Mouse (Mus musculus) small intestine, adult 2 months (tissue): ENCODE results near the gene Naa50. TPM values are rescaled to one million over a fixed set of nuclear protein-coding genes. Genes with fewer than 3 reads are reported as not detected.
A peak's percentile ranks its signal among the peaks of the same experiment; 100 is the strongest.

ENCODE experiments used
- H3K27ac ChIP-seq: fragments of 200-500 bp; 2 replicates; pipeline ENCODE4 v1.5.1; 2012; ENCODE audit warnings: low read depth, low read length, control low read depth, inconsistent platforms; ENCODE audit not compliant: insufficient read depth
- H3K27me3 ChIP-seq: fragments of 200-500 bp; 2 replicates; pipeline ENCODE4 v1.6.1; 2012; ENCODE audit warnings: mild to moderate bottlenecking, moderate library complexity, low read length, inconsistent platforms; ENCODE audit not compliant: control insufficient read depth, insufficient read depth
- H3K36me3 ChIP-seq: fragments of 200-500 bp; 2 replicates; pipeline ENCODE4 v1.6.1; 2012; ENCODE audit warnings: mild to moderate bottlenecking, low read length, control low read depth, inconsistent platforms; ENCODE audit not compliant: control insufficient read depth, insufficient read depth
- H3K4me1 ChIP-seq: fragments of 200-500 bp; 2 replicates; pipeline ENCODE4 v1.6.1; 2012; ENCODE audit warnings: low read length, inconsistent platforms, mixed read lengths; ENCODE audit not compliant: control insufficient read depth, insufficient read depth, insufficient read length
- H3K4me3 ChIP-seq: fragments of 200-500 bp; 2 replicates; pipeline ENCODE4 v1.5.1; 2012; ENCODE audit warnings: low read depth, mild to moderate bottlenecking, control low read depth, inconsistent platforms, low read length, moderate library complexity
- CTCF ChIP-seq: fragments of 200-500 bp; IDR thresholded peaks from 2 replicates; pipeline ENCODE4 v1.5.1; 2012; ENCODE audit warnings: low read depth, mild to moderate bottlenecking, control low read depth, inconsistent platforms, low read length, moderate library complexity, mixed read lengths; ENCODE audit not compliant: insufficient replicate concordance, insufficient read length; ENCODE audit errors: extremely low read depth
- POLR2A ChIP-seq: fragments of 200-500 bp; IDR thresholded peaks from 2 replicates; pipeline ENCODE4 v1.6.1; 2012; ENCODE audit warnings: low read depth, mild to moderate bottlenecking, control low read depth, inconsistent platforms, low read length, moderate library complexity
- WGBS: fragments of 180-500 bp; shearing (Covaris S2); methylation state at CpG from one replicate; pipeline ENCODE4 v1.1.7; 2018; 5-methylcytosine and 5-hydroxymethylcytosine counted together
- polyA plus RNA-seq: library from polyadenylated mRNA; depleted of rRNA; stranded (reverse); fragments of >200 nt; gene quantifications from 2 replicates; pipeline ENCODE4 v1.2.3, GENCODE M21; 2012

Naa50 gene
- polyA plus RNA-seq, 1 experiment: 7.7 TPM

DNA sequence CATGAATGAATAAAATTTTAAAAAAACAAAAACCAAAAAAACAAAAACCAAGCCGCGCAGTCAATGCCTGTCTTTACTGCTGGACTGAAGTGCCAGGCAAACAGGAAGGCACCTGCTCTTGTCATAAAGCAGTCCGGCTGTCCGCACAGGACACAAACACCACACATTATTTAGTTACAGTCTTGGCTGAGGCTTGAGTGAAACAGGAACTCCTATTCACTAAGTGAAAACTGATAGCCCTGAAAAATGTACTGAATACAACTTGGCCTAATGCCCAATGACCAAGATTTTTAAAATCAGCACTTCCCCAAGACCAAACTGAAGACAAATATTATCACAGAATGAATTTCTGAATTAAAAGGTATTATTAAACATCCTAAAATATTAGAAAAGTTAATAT lies 13.2 kb upstream of the Naa50 start:
- H3K4me3 ChIP-seq: no peak overlapping the region
- no peaks in the 10 kb centered on the region for H3K36me3 ChIP-seq
- TF ChIP-seq CTCF (no peak), POLR2A (no peak)
- WGBS: 64% methylated on average over 4 of the region's 4 CpGs
- H3K27me3 ChIP-seq: no peaks in the 10 kb centered on the region
- no peaks in the 10 kb centered on the region for H3K4me1 ChIP-seq
- no peak overlapping the region for H3K27ac ChIP-seq

GRCm38 (mm10) chr16:44132300-44132699 lies 7.3 kb upstream of the Naa50 start:
- Histone ChIP-seq H3K4me1 (no peaks in the 10 kb centered on the region), H3K27me3 (no peaks in the 10 kb centered on the region), H3K27ac (no peak overlapping the region), H3K36me3 (no peaks in the 10 kb centered on the region), H3K4me3 (no peak overlapping the region)
- WGBS: 57% methylated on average over 4 of the region's 4 CpGs
- TF ChIP-seq CTCF (no peak), POLR2A (no peak)

DNA sequence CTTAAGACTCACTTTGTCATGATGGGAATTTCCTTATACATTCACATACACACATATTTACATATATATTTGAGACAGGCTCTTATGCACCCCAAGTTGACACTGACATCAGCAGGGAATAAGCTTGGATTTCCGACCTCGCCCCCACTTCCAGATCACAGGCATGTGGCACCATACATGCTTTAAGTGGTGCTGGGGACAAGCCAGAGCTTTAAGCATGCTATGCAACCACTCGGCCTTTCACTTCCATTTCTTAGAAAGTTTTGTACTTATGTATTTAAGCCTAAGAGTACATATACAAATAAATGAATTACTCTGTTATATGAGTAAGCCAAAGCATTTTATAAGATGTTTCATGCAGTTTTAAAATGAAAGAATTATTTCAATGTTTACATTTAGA lies 6.4 kb upstream of the Naa50 start:
- no peak overlapping the region for H3K4me3 ChIP-seq

GRCm38 (mm10) chr16:44136511-44137021 lies 3.1 kb upstream of the Naa50 start:
- 69% methylated on average over 6 of the region's 6 CpGs for WGBS
- Histone ChIP-seq H3K27me3 (no peaks in the 10 kb centered on the region), H3K27ac (no peak overlapping the region), H3K36me3 (no peaks in the 10 kb centered on the region), H3K4me1 (no peaks in the 10 kb centered on the region), H3K4me3 (no peak overlapping the region)
- TF ChIP-seq CTCF (no peak), POLR2A (no peak)

More for the DNA sequence above, 6.4 kb upstream of the Naa50 start:
- WGBS: 62% methylated on average over 3 of the region's 3 CpGs
- Histone ChIP-seq H3K4me1 (no peaks in the 10 kb centered on the region), H3K27me3 (no peaks in the 10 kb centered on the region), H3K36me3 (no peaks in the 10 kb centered on the region), H3K27ac (no peak overlapping the region)
- no peak for TF ChIP-seq CTCF
- TF ChIP-seq POLR2A: no peak

DNA sequence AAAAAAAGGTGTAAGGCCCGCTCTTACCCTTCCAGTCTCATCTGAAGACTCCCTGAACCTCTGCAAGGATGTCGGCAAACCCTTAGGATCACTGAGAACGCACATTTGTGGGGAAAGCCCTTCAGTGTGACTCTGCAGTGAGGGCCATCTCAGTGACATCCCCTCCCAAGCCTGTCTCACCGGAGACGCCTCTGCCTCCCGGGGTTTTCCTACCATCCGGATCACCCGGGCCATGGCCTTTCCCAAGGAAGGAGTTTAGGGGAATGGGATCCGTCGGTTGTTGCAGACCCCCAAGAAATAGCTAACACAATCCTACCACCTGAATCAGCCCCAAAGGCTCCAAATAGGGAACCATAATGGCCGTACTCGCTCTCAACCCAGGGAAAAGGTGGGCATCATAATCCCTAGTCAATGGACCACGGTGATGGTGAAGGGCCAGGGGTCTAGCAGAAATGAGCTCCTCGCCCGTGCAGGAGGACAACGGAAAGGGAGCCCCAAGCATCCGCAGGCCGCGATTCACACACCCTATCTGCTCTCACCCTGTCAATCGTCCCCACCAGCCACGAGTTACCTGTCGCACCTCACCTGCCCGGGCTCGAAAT lies 1.2 kb upstream of the Naa50 start:
- Histone ChIP-seq H3K4me3 (peak overlapping the region; percentile 65), H3K36me3 (no peaks in the 10 kb centered on the region), H3K27ac (peak overlapping the region; percentile 56), H3K4me1 (no peaks in the 10 kb centered on the region), H3K27me3 (no peaks in the 10 kb centered on the region)
- 0% methylated on average over 24 of the region's 24 CpGs for WGBS
- no peak for TF ChIP-seq CTCF
- TF ChIP-seq POLR2A: no peak; the same call in 1 of the 2 replicates

DNA sequence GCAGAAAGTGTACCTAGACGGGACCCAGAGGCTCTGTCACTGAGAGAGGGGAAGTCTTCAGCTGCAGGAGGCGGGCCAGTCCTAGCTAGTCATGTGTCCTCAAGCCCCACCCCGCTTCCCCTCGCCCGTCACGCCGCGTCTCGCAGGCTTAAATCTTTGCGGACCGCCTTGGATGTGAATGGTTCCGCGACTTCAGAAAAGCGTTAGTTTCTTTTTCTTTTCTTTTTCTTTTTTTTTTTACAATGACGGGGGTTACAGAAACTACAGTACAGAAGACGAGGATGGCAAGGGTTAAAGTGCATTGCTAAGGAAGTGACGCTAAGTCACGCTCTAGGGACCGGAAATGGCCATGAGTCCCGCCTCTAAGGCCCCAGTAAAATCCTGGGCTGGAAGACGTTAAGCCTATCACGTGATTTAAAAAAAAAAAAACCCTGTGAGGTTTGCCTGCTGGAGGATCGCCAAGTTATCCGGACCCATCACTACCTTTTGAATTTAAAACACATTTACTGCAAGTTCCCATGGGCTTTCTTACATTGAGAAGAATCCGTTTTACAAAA lies 573 bp upstream of the Naa50 start:
- no peaks in the 10 kb centered on the region for H3K36me3 ChIP-seq
- H3K27me3 ChIP-seq: no peaks in the 10 kb centered on the region
- H3K4me3 ChIP-seq: peak overlapping the region; percentile 96
- WGBS: under 1% methylated on average over 25 of the region's 25 CpGs
- no peaks in the 10 kb centered on the region for H3K4me1 ChIP-seq
- TF ChIP-seq POLR2A (peak; percentile 79; the same call in 1 of the 2 replicates), CTCF (no peak)
- H3K27ac ChIP-seq: peak overlapping the region; percentile 100

- Histone ChIP-seq H3K27me3 (no peaks in the 10 kb centered on the region), H3K4me3 (peak overlapping the region; percentile 96), H3K27ac (peak overlapping the region; percentile 82), H3K36me3 (no peaks in the 10 kb centered on the region), H3K4me1 (no peaks in the 10 kb centered on the region)
- WGBS: under 1% methylated on average over 43 of the region's 44 CpGs
- TF ChIP-seq CTCF: peak; percentile 36; the same call in 1 of the 2 replicates
- no peak for TF ChIP-seq POLR2A
Measured at GRCm38 (mm10) chr16:44140186-44140787, 657 bp downstream of the Naa50 start.
